Mouse (Mus musculus) embryonic facial prominence, embryonic 14.5 days (tissue): ENCODE data around the gene Fam162a. TPM values are rescaled to one million over a fixed set of nuclear protein-coding genes. Genes with fewer than 3 reads are reported as not detected.
"Not testable (repeated sequence)": the region's sequence is repeated elsewhere in the genome, so short reads cannot be mapped to it uniquely, and the experiment has no call there.

Experiments used
- ATAC-seq: fragments of 200-750 bp; cut with Nextera tagmentation; 2 replicates; pipeline ENCODE4 v1.8.0; 2017; ENCODE audit warnings: low read depth, moderate number of reproducible peaks, moderate TSS enrichment
- DNase-seq: peaks from one replicate; pipeline ENCODE4 v3.0.0-alpha.2; 2015; ENCODE audit warnings: low spot score
- H3K27ac ChIP-seq: fragments of 300-500 bp; sonication (generic); replicated peaks from 2 replicates; pipeline ENCODE4 v1.5.1; 2014; ENCODE audit warnings: low read depth, mild to moderate bottlenecking, low read length, moderate library complexity
- H3K27me3 ChIP-seq: fragments of 300-500 bp; sonication (generic); replicated peaks from 2 replicates; pipeline ENCODE4 v1.6.1; 2014; ENCODE audit warnings: low read length; ENCODE audit not compliant: control insufficient read depth, insufficient read depth
- H3K36me3 ChIP-seq: fragments of 300-500 bp; sonication (generic); 2 replicates; pipeline ENCODE4 v1.6.1; 2014; ENCODE audit warnings: low read length, mixed read lengths; ENCODE audit not compliant: control insufficient read depth, insufficient read depth
- H3K4me1 ChIP-seq: fragments of 300-500 bp; sonication (generic); 2 replicates; pipeline ENCODE4 v1.6.1; 2014; ENCODE audit warnings: antibody characterized with exemption, low read length; ENCODE audit not compliant: control insufficient read depth, insufficient read depth
- H3K4me2 ChIP-seq: fragments of 300-500 bp; sonication (generic); 2 replicates; pipeline ENCODE4 v1.6.1; 2014; ENCODE audit warnings: low read depth, mild to moderate bottlenecking, low read length, moderate library complexity, mixed read lengths
- H3K4me3 ChIP-seq: fragments of 300-500 bp; sonication (generic); 2 replicates; pipeline ENCODE4 v1.5.1; 2014; ENCODE audit warnings: low read depth, mild to moderate bottlenecking, low read length
- H3K9ac ChIP-seq: fragments of 300-500 bp; sonication (generic); 2 replicates; pipeline ENCODE4 v1.6.1; 2014; ENCODE audit warnings: low read depth, mild to moderate bottlenecking, low read length, moderate library complexity, mixed read lengths
- H3K9me3 ChIP-seq: fragments of 300-500 bp; sonication (generic); 2 replicates; pipeline ENCODE4 v1.6.1; 2016; ENCODE audit warnings: low read length; ENCODE audit not compliant: control insufficient read depth
- WGBS: fragments of 180-500 bp; shearing (Covaris S2); extraction: QIAGEN DNeasy Blood & Tissue Kit; methylation state at CpG from one replicate; pipeline ENCODE4 v1.1.7; 2014; 5-methylcytosine and 5-hydroxymethylcytosine counted together
- polyA plus RNA-seq: library from polyadenylated mRNA; unstranded; fragments of >200 nt; fragmentation: Nextera tagmentation; extraction: Ambion mirVana; gene quantifications from 2 replicates; pipeline ENCODE4 v1.2.1, GENCODE M21; 2014

The Fam162a gene
- polyA plus RNA-seq, 1 experiment from 2014 or later, result 432 TPM

GRCm38 (mm10) chr16:36051491-36051890 is 19.9 kb downstream of the Fam162a start:
- H3K36me3 ChIP-seq, result peaks cover 68% of the 10 kb centered on the region

GRCm38 (mm10) chr16:36047538-36047937 is 23.9 kb downstream of the Fam162a start:
- no peak for DNase-seq
- no peak overlapping the region for H3K4me3 ChIP-seq

More at GRCm38 (mm10) chr16:36051491-36051890, 19.9 kb downstream of the Fam162a start:
- no peaks in the 10 kb centered on the region for H3K4me1 ChIP-seq
- H3K9ac ChIP-seq, result no peak overlapping the region
- WGBS, result 83% methylated on average over 6 of the region's 6 CpGs
- no peak overlapping the region for H3K27ac ChIP-seq
- DNase-seq (no peak), ATAC-seq (no peak)
- no peaks in the 10 kb centered on the region for H3K27me3 ChIP-seq
- no peak overlapping the region for H3K4me2 ChIP-seq
- no peaks in the 10 kb centered on the region for H3K9me3 ChIP-seq
- H3K4me3 ChIP-seq, result no peak overlapping the region

GRCm38 (mm10) chr16:36043964-36044363 is 27.4 kb downstream of the Fam162a start:
- no peaks in the 10 kb centered on the region for H3K9me3 ChIP-seq
- H3K36me3 ChIP-seq, result peaks cover 61% of the 10 kb centered on the region
- no peak overlapping the region for H3K4me3 ChIP-seq
- WGBS, result 89% methylated on average over 4 of the region's 4 CpGs
- H3K4me1 ChIP-seq, result peaks cover 11% of the 10 kb centered on the region
- ATAC-seq (no peak), DNase-seq (no peak)
- H3K9ac ChIP-seq, result no peak overlapping the region
- H3K27me3 ChIP-seq, result no peaks in the 10 kb centered on the region
- no peak overlapping the region for H3K4me2 ChIP-seq
- H3K27ac ChIP-seq, result no peak overlapping the region

More at GRCm38 (mm10) chr16:36047538-36047937, 23.9 kb downstream of the Fam162a start:
- no peak for ATAC-seq
- H3K36me3 ChIP-seq, result peaks cover 96% of the 10 kb centered on the region
- no peak overlapping the region for H3K9ac ChIP-seq
- H3K4me1 ChIP-seq, result peaks cover 2% of the 10 kb centered on the region
- H3K27ac ChIP-seq, result no peak overlapping the region
- no peaks in the 10 kb centered on the region for H3K9me3 ChIP-seq
- 87% methylated on average over 4 of the region's 4 CpGs for WGBS
- no peak overlapping the region for H3K4me2 ChIP-seq
- H3K27me3 ChIP-seq, result no peaks in the 10 kb centered on the region

- H3K27me3 ChIP-seq, result no peaks in the 10 kb centered on the region
- WGBS, result 81% methylated on average over 10 of the region's 10 CpGs
- peaks cover 52% of the 10 kb centered on the region for H3K36me3 ChIP-seq
- H3K27ac ChIP-seq, result no peak overlapping the region
- H3K4me1 ChIP-seq, result peaks cover 11% of the 10 kb centered on the region
- no peak overlapping the region for H3K4me3 ChIP-seq
- ATAC-seq (no peak), DNase-seq (no peak)
- H3K4me2 ChIP-seq, result no peak overlapping the region
- no peaks in the 10 kb centered on the region for H3K9me3 ChIP-seq
- H3K9ac ChIP-seq, result no peak overlapping the region
Measured at GRCm38 (mm10) chr16:36043073-36043472, 28.3 kb downstream of the Fam162a start.

GRCm38 (mm10) chr16:36041625-36042020 is 29.8 kb downstream of the Fam162a start:
- no peak for ATAC-seq
- Histone ChIP-seq H3K36me3 (peaks cover 42% of the 10 kb centered on the region), H3K9me3 (no peaks in the 10 kb centered on the region), H3K9ac (peak overlapping the region; percentile 69), H3K4me1 (peaks cover 11% of the 10 kb centered on the region), H3K27me3 (no peaks in the 10 kb centered on the region), H3K4me3 (peak overlapping the region; percentile 55), H3K27ac (peak overlapping the region; percentile 88), H3K4me2 (peak overlapping the region; percentile 71)
- DNase-seq, result no peak
- 24% methylated on average over 11 of the region's 11 CpGs for WGBS

GRCm38 (mm10) chr16:36040640-36041624 is 30.5 kb downstream of the Fam162a start, which contains the start of gene Wdr5b:
Wdr5b (plus strand) TSS chr16:36041190.
- peak within 1 kb of the TSS; percentile 71 for H3K4me2 ChIP-seq
- H3K9me3 ChIP-seq, result no peaks in the 10 kb centered on the region
- peak within 1 kb of the TSS; percentile 88 for H3K27ac ChIP-seq
- no peaks in the 10 kb centered on the region for H3K27me3 ChIP-seq
- H3K9ac ChIP-seq, result peak within 1 kb of the TSS; percentile 69
- peak; percentile 100 for DNase-seq
- peak within 1 kb of the TSS; percentile 55 for H3K4me3 ChIP-seq
- peaks cover 36% of the 10 kb centered on the region for H3K36me3 ChIP-seq
- peaks cover 11% of the 10 kb centered on the region for H3K4me1 ChIP-seq
- WGBS, result 2% methylated on average over 39 of the region's 39 CpGs
- ATAC-seq, result peak; percentile 98

- not testable (repeated sequence) for ATAC-seq, H3K4me2 ChIP-seq, H3K4me1 ChIP-seq, H3K27me3 ChIP-seq, H3K9me3 ChIP-seq, H3K9ac ChIP-seq, H3K4me3 ChIP-seq, DNase-seq, H3K27ac ChIP-seq
- WGBS, result 92% methylated on average over 1 of the region's 2 CpGs
- peaks cover 59% of the 10 kb centered on the region for H3K36me3 ChIP-seq
Measured at GRCm38 (mm10) chr16:36028120-36028519, 43.3 kb downstream of the Fam162a start.

GRCm38 (mm10) chr16:36016335-36016734 is 55.1 kb downstream of the Fam162a start:
- 100% methylated on average over 1 of the region's 1 CpGs for WGBS
- Histone ChIP-seq H3K4me1 (no peaks in the 10 kb centered on the region), H3K4me2 (no peak overlapping the region), H3K27me3 (no peaks in the 10 kb centered on the region), H3K4me3 (no peak overlapping the region), H3K9me3 (no peaks in the 10 kb centered on the region), H3K36me3 (peaks cover 53% of the 10 kb centered on the region), H3K27ac (no peak overlapping the region), H3K9ac (no peak overlapping the region)
- no peak for DNase-seq
- ATAC-seq, result no peak
